Mouse (Mus musculus): ENCODE results near the gene Usp31. TPM values are rescaled to one million over a fixed set of nuclear protein-coding genes. Genes with fewer than 3 reads are reported as not detected.

The Usp31 gene
- polyA plus RNA-seq, 1 experiment, result 0.67 TPM

DNA sequence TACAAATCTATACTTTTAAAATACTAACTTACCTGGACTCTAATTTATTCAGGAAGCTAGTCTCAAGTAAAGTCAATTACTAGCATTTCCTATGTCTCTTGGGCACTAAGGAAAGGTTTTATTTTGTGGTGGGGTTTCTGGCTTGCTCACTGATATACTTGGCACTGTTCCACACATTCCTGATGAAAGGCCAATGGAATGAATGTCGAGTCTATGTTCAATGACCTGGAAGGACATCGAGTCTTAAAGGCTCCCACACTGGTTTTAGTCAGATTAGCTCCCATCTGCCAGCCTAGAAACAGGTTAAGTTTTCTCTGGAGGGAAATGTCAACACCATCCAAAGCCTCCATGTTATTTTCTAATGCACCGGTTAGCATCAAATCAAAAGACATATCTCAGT lies 72.8 kb downstream of the Usp31 start:
- H3K4me1 ChIP-seq (ENCODE audit: control insufficient read depth, insufficient read depth, insufficient read length, low read length), result no peaks in the 10 kb centered on the region
- H3K4me3 ChIP-seq (ENCODE audit: low read depth, low read length), result no peak overlapping the region
- TF ChIP-seq POLR2A (IDR thresholded peaks at IDR 0.05; ENCODE audit: low read depth, low read length) (no peak), CTCF (IDR thresholded peaks at IDR 0.05; ENCODE audit: extremely low read depth, insufficient read length, insufficient replicate concordance, low read depth, low read length) (no peak)
- H3K27ac ChIP-seq (ENCODE audit: insufficient read depth, low read depth, low read length), result no peak overlapping the region
- no peaks in the 10 kb centered on the region for H3K36me3 ChIP-seq (ENCODE audit: control insufficient read depth, insufficient read depth, low read length)
- WGBS, result 70% methylated on average over 3 of the region's 3 CpGs
- H3K27me3 ChIP-seq (ENCODE audit: control insufficient read depth, insufficient read depth, low read length), result no peaks in the 10 kb centered on the region

DNA sequence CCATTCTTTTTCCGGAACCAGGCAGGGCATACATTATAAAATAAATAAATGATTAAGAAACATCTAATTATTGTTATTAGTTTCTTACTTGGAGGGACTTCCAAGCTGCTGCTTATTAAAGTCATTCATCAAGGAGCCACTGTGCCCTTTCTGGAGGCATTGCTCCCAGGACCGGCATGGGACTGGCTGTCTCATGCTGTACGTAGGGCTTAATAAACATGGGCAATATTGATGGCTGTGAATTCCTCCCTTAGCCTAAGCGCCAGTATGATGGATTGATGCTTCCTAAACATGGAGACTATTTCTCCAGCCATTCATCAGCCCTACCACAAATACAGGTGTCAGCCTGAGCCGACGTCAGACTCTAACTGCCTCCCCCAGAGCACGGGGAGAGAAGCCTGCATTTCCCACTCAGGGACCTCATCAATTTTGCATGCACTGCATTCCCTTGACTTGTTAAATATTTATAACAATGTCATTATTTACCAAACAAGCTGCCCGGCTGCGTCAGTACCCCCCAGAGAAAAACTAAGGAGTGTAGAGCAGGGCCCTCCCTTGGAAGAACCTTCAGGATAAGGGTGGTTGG lies 84.1 kb downstream of the Usp31 start:
- Histone ChIP-seq H3K27ac (ENCODE audit: insufficient read depth, low read depth, low read length) (no peak overlapping the region), H3K27me3 (ENCODE audit: control insufficient read depth, insufficient read depth, low read length) (no peaks in the 10 kb centered on the region), H3K36me3 (ENCODE audit: control insufficient read depth, insufficient read depth, low read length) (no peaks in the 10 kb centered on the region), H3K4me3 (ENCODE audit: low read depth, low read length) (no peak overlapping the region), H3K4me1 (ENCODE audit: control insufficient read depth, insufficient read depth, insufficient read length, low read length) (no peaks in the 10 kb centered on the region)
- WGBS, result 46% methylated on average over 9 of the region's 9 CpGs
- TF ChIP-seq POLR2A (IDR thresholded peaks at IDR 0.05; ENCODE audit: low read depth, low read length) (no peak), CTCF (IDR thresholded peaks at IDR 0.05; ENCODE audit: extremely low read depth, insufficient read length, insufficient replicate concordance, low read depth, low read length) (no peak)

DNA sequence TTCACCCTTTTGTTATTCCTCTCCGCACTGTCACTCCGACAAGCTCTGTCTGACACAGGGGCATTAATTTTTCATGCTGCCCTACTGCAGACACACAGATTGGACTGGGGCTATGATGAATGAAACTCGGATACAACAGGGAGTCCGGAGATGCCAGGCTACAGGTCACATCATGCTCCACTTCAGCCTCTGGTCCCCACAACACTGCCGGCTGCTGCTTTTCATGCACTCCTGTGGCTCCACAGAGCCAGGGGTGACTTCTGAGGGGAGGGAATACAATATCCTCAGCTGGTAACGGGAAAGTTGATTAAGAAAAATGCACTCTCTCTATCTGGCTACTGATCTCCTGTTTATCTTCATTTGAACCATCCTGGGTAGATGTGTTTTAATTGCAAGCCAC lies 84.6 kb downstream of the Usp31 start:
- no peaks in the 10 kb centered on the region for H3K4me1 ChIP-seq (ENCODE audit: control insufficient read depth, insufficient read depth, insufficient read length, low read length)
- 67% methylated on average over 6 of the region's 6 CpGs for WGBS
- no peak overlapping the region for H3K4me3 ChIP-seq (ENCODE audit: low read depth, low read length)
- no peak for TF ChIP-seq CTCF (IDR thresholded peaks at IDR 0.05; ENCODE audit: extremely low read depth, insufficient read length, insufficient replicate concordance, low read depth, low read length)
- no peak for TF ChIP-seq POLR2A (IDR thresholded peaks at IDR 0.05; ENCODE audit: low read depth, low read length)
- H3K36me3 ChIP-seq (ENCODE audit: control insufficient read depth, insufficient read depth, low read length), result no peaks in the 10 kb centered on the region
- no peak overlapping the region for H3K27ac ChIP-seq (ENCODE audit: insufficient read depth, low read depth, low read length)
- no peaks in the 10 kb centered on the region for H3K27me3 ChIP-seq (ENCODE audit: control insufficient read depth, insufficient read depth, low read length)

DNA sequence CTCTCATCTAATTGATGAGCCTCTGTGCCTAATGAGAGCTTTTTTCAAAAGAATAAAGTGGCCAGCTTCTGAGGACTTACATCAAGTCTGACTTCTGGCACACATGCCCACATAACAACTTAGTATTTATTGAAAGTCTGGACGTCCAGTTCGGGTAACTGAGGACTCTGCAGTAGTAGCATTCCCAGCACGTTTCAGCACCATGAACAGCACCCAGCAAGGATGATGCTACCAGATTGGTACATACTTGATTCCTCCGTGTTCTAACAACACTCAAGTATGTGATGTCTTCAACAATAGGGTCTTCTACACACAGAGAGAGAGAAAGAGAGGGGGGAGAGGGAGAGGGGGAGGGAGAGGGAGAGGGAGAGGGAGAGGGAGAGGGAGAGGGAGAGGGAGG lies 105.4 kb downstream of the Usp31 start:
- no peaks in the 10 kb centered on the region for H3K36me3 ChIP-seq (ENCODE audit: control insufficient read depth, insufficient read depth, low read length)
- 31% methylated on average over 4 of the region's 4 CpGs for WGBS
- no peaks in the 10 kb centered on the region for H3K4me1 ChIP-seq (ENCODE audit: control insufficient read depth, insufficient read depth, insufficient read length, low read length)
- no peaks in the 10 kb centered on the region for H3K27me3 ChIP-seq (ENCODE audit: control insufficient read depth, insufficient read depth, low read length)
- no peak for TF ChIP-seq POLR2A (IDR thresholded peaks at IDR 0.05; ENCODE audit: low read depth, low read length)
- no peak for TF ChIP-seq CTCF (IDR thresholded peaks at IDR 0.05; ENCODE audit: extremely low read depth, insufficient read length, insufficient replicate concordance, low read depth, low read length)
- no peak overlapping the region for H3K27ac ChIP-seq (ENCODE audit: insufficient read depth, low read depth, low read length)
- H3K4me3 ChIP-seq (ENCODE audit: low read depth, low read length), result no peak overlapping the region

DNA sequence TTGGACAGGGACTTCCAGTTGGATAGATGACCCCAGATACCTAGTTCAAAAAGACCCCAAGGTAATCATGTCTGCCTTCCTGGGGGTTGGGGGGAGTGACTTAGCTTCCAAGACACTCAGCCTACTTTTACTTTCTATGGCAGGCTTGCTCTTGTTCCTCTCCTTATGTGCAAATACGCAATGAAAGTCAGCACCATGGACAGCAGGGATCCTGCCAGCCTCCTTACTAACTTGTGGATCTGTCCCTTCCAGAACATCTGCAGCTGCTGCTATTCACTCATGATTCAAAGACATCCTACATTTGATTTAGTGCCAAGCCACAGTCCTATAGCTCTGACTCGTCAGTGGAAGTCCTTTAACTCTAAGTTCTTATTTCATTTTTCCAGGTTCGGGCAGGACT lies 110.7 kb downstream of the Usp31 start:
- H3K4me3 ChIP-seq (ENCODE audit: low read depth, low read length), result no peak overlapping the region
- no peak overlapping the region for H3K27ac ChIP-seq (ENCODE audit: insufficient read depth, low read depth, low read length)
- TF ChIP-seq CTCF (IDR thresholded peaks at IDR 0.05; ENCODE audit: extremely low read depth, insufficient read length, insufficient replicate concordance, low read depth, low read length) (no peak), POLR2A (IDR thresholded peaks at IDR 0.05; ENCODE audit: low read depth, low read length) (no peak)
- WGBS, result 71% methylated on average over 3 of the region's 3 CpGs
- no peaks in the 10 kb centered on the region for H3K27me3 ChIP-seq (ENCODE audit: control insufficient read depth, insufficient read depth, low read length)
- H3K4me1 ChIP-seq (ENCODE audit: control insufficient read depth, insufficient read depth, insufficient read length, low read length), result no peaks in the 10 kb centered on the region
- H3K36me3 ChIP-seq (ENCODE audit: control insufficient read depth, insufficient read depth, low read length), result no peaks in the 10 kb centered on the region

DNA sequence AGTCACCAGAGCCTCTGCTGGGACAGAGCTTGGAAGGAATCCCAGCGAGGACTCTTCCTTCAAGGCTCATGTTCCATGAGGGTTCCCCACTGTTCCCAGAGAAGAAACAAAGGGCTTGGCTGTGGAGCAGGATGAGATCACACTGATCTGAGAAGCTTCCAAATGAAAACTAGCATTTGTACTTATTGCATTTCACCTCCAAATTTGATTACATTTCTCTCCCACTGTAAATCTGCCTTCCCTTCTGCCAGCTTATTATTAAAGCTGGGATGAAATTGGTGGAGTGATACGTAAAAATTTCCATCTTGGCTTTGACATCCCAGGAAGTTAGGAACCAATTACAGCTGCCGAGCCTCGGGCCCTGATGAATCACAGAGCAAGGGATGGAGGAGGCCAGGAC lies 111.6 kb downstream of the Usp31 start:
- Histone ChIP-seq H3K36me3 (ENCODE audit: control insufficient read depth, insufficient read depth, low read length) (no peaks in the 10 kb centered on the region), H3K27ac (ENCODE audit: insufficient read depth, low read depth, low read length) (no peak overlapping the region), H3K4me1 (ENCODE audit: control insufficient read depth, insufficient read depth, insufficient read length, low read length) (no peaks in the 10 kb centered on the region), H3K27me3 (ENCODE audit: control insufficient read depth, insufficient read depth, low read length) (no peaks in the 10 kb centered on the region), H3K4me3 (ENCODE audit: low read depth, low read length) (no peak overlapping the region)
- WGBS, result 74% methylated on average over 4 of the region's 4 CpGs
- TF ChIP-seq POLR2A (IDR thresholded peaks at IDR 0.05; ENCODE audit: low read depth, low read length) (no peak), CTCF (IDR thresholded peaks at IDR 0.05; ENCODE audit: extremely low read depth, insufficient read length, insufficient replicate concordance, low read depth, low read length) (no peak)

DNA sequence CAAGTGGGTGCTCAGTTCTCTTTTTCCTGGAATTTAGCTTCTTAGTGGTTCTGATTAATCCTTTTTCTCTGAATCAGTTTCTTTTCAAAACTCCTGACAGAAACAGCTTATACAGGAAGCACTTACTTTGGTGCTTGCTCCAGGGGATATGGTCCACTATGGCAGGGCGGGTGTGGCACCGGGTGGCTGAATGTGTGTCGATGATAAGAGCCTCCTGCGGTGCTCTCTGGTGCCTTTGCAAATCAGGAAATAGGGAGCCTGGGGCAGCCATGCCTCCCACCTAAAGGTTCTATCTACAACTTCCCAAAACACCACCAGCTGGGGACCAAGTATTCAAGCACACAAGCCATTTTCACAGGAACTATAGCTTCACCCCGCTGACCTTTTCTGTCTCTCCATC lies 112.0 kb downstream of the Usp31 start:
- Histone ChIP-seq H3K4me3 (ENCODE audit: low read depth, low read length) (no peak overlapping the region), H3K36me3 (ENCODE audit: control insufficient read depth, insufficient read depth, low read length) (no peaks in the 10 kb centered on the region), H3K27me3 (ENCODE audit: control insufficient read depth, insufficient read depth, low read length) (no peaks in the 10 kb centered on the region), H3K4me1 (ENCODE audit: control insufficient read depth, insufficient read depth, insufficient read length, low read length) (no peaks in the 10 kb centered on the region), H3K27ac (ENCODE audit: insufficient read depth, low read depth, low read length) (no peak overlapping the region)
- TF ChIP-seq CTCF (IDR thresholded peaks at IDR 0.05; ENCODE audit: extremely low read depth, insufficient read length, insufficient replicate concordance, low read depth, low read length) (no peak), POLR2A (IDR thresholded peaks at IDR 0.05; ENCODE audit: low read depth, low read length) (no peak)
- WGBS, result 78% methylated on average over 5 of the region's 5 CpGs
